8 mouse cellular contexts compared by ENCODE assay signal in genomic region chr7:19359299-19359891, GRCm38 (mm10). TPM values are rescaled to one million over a fixed set of nuclear protein-coding genes. Genes with fewer than 3 reads are reported as not detected.
DNase-seq lines count a peak whose midpoint lies in the region; ATAC-seq and TF ChIP-seq lines count a peak whose summit lies in the region.

Gene Cd3eap (minus strand): TSS chr7:19359483.
Gene Ppp1r13l (plus strand): TSS chr7:19359749.

- H3K4me2 ChIP-seq in embryonic facial prominence, embryonic 15.5 days (replicated peaks) = peak within 1 kb of the TSS; percentile 89
- peak within 1 kb of the TSS; percentile 98 for H3K4me2 ChIP-seq in kidney, embryonic 14.5 days (replicated peaks; ENCODE audit: low read depth, low read length)
- H3K4me2 ChIP-seq in limb, embryonic 14.5 days (replicated peaks; ENCODE audit: low read depth, low read length, severe bottlenecking) = peak within 1 kb of the TSS; percentile 97
- peak within 1 kb of the TSS; percentile 98 for H3K4me2 ChIP-seq in midbrain, embryonic 16.5 days (ENCODE audit: low read length)

- under 1% methylated on average over 31 of the region's 31 CpGs for WGBS in embryonic facial prominence, embryonic 15.5 days
- WGBS in heart, embryonic 10.5 days = under 1% methylated on average over 31 of the region's 31 CpGs
- WGBS in kidney, embryonic 14.5 days = under 1% methylated on average over 31 of the region's 31 CpGs
- under 1% methylated on average over 31 of the region's 31 CpGs for WGBS in limb, embryonic 14.5 days
- whole genome bisulfite sequencing in midbrain, embryonic 16.5 days = under 1% methylated on average over 31 of the region's 31 CpGs

- H3K79me2 ChIP-seq in C2C12 (ENCODE audit: control insufficient read depth, insufficient read depth) = peaks cover 44% of the 10 kb centered on the region

- DNase-seq in heart, embryonic 10.5 days (ENCODE audit: low spot score) = peak; percentile 94
- DNase-seq in limb, embryonic 14.5 days (ENCODE audit: low spot score) = peak; percentile 82
- DNase-seq in spleen, postnatal 14 days (ENCODE audit: low spot score in 2 of 2) = peak; percentile 53 to 74

- no peak for TF ChIP-seq CTCF in C2C12 (IDR thresholded peaks at IDR 0.05; ENCODE audit: control insufficient read depth, insufficient read depth, insufficient read length)
- TF ChIP-seq CTCF in bone marrow macrophage, adult 2 months (IDR thresholded peaks at IDR 0.05; ENCODE audit: low read depth, low read length) = no peak

- H3K9ac ChIP-seq in embryonic facial prominence, embryonic 15.5 days = peak within 1 kb of the TSS; percentile 51
- peak within 1 kb of the TSS; percentile 69 for H3K9ac ChIP-seq in kidney, embryonic 14.5 days (ENCODE audit: low read depth, low read length)
- peak within 1 kb of the TSS; percentile 66 for H3K9ac ChIP-seq in limb, embryonic 14.5 days (ENCODE audit: low read depth, low read length, severe bottlenecking)
- peak within 1 kb of the TSS; percentile 73 for H3K9ac ChIP-seq in midbrain, embryonic 16.5 days (ENCODE audit: low read depth, low read length)

- peak; percentile 76 for ATAC-seq in embryonic facial prominence, embryonic 15.5 days (ENCODE audit: insufficient number of reproducible peaks, low FRiP score, low TSS enrichment, low read depth)
- peak; percentile 63 for ATAC-seq in kidney, embryonic 14.5 days (ENCODE audit: low FRiP score, low TSS enrichment)
- ATAC-seq in limb, embryonic 14.5 days (ENCODE audit: low FRiP score, low read depth) = peak; percentile 80
- peak; percentile 85 for ATAC-seq in midbrain, embryonic 16.5 days

- H3K4me3 ChIP-seq in C2C12 (ENCODE audit: insufficient read depth, poor library complexity, severe bottlenecking) = peak within 1 kb of the TSS; percentile 61
- peak within 1 kb of the TSS; percentile 75 for H3K4me3 ChIP-seq in bone marrow macrophage, adult 2 months (ENCODE audit: insufficient read depth, low read length)
- peak within 1 kb of the TSS; percentile 75 for H3K4me3 ChIP-seq in embryonic facial prominence, embryonic 15.5 days (replicated peaks)
- peak within 1 kb of the TSS; percentile 73 for H3K4me3 ChIP-seq in heart, embryonic 10.5 days
- H3K4me3 ChIP-seq in kidney, embryonic 14.5 days (ENCODE audit: low read length) = peak within 1 kb of the TSS; percentile 82
- peak within 1 kb of the TSS; percentile 66 for H3K4me3 ChIP-seq in limb, embryonic 14.5 days (replicated peaks; ENCODE audit: low read length)
- H3K4me3 ChIP-seq in midbrain, embryonic 16.5 days (ENCODE audit: low read depth, low read length) = peak within 1 kb of the TSS; percentile 73

- H3K36me3 ChIP-seq in C2C12 (ENCODE audit: control insufficient read depth, insufficient read depth) = peaks cover 9% of the 10 kb centered on the region
- H3K36me3 ChIP-seq in embryonic facial prominence, embryonic 15.5 days = peaks cover 34% of the 10 kb centered on the region
- H3K36me3 ChIP-seq in heart, embryonic 10.5 days = peaks cover 34% of the 10 kb centered on the region
- peaks cover 27% of the 10 kb centered on the region for H3K36me3 ChIP-seq in kidney, embryonic 14.5 days (ENCODE audit: control insufficient read depth, insufficient read depth, low read length)
- H3K36me3 ChIP-seq in limb, embryonic 14.5 days (ENCODE audit: control insufficient read depth, insufficient read depth, low read length) = peaks cover 33% of the 10 kb centered on the region
- peaks cover 10% of the 10 kb centered on the region for H3K36me3 ChIP-seq in midbrain, embryonic 16.5 days (ENCODE audit: control insufficient read depth, insufficient read depth, low read length)

- H3K9me3 ChIP-seq in embryonic facial prominence, embryonic 15.5 days (replicated peaks) = no peaks in the 10 kb centered on the region
- no peaks in the 10 kb centered on the region for H3K9me3 ChIP-seq in heart, embryonic 10.5 days
- H3K9me3 ChIP-seq in kidney, embryonic 14.5 days (ENCODE audit: control insufficient read depth, low read length) = no peaks in the 10 kb centered on the region
- no peaks in the 10 kb centered on the region for H3K9me3 ChIP-seq in limb, embryonic 14.5 days (ENCODE audit: control insufficient read depth, low read length)
- H3K9me3 ChIP-seq in midbrain, embryonic 16.5 days (replicated peaks; ENCODE audit: control insufficient read depth, low read length, poor library complexity, severe bottlenecking) = no peaks in the 10 kb centered on the region

- H3K4me1 ChIP-seq in bone marrow macrophage, adult 2 months (ENCODE audit: control insufficient read depth, insufficient read depth, low read length) = peaks cover 19% of the 10 kb centered on the region
- H3K4me1 ChIP-seq in embryonic facial prominence, embryonic 15.5 days = peaks cover 49% of the 10 kb centered on the region
- peaks cover 59% of the 10 kb centered on the region for H3K4me1 ChIP-seq in heart, embryonic 10.5 days
- H3K4me1 ChIP-seq in kidney, embryonic 14.5 days (ENCODE audit: control insufficient read depth, insufficient read depth, low read length) = 0 out of 2 replicates have a peak, but pooled peaks cover 4% of the 10 kb centered on the region
- peaks cover 12% of the 10 kb centered on the region for H3K4me1 ChIP-seq in limb, embryonic 14.5 days (ENCODE audit: control insufficient read depth, insufficient read depth, low read length)
- peaks cover 12% of the 10 kb centered on the region for H3K4me1 ChIP-seq in midbrain, embryonic 16.5 days (ENCODE audit: control insufficient read depth, insufficient read depth, low read length)

- no peaks in the 10 kb centered on the region for H3K27me3 ChIP-seq in C2C12 (ENCODE audit: control insufficient read depth, insufficient read depth, insufficient read length)
- H3K27me3 ChIP-seq in embryonic facial prominence, embryonic 15.5 days = no peaks in the 10 kb centered on the region
- H3K27me3 ChIP-seq in heart, embryonic 10.5 days (ENCODE audit: insufficient read depth, poor library complexity, severe bottlenecking) = no peaks in the 10 kb centered on the region
- no peaks in the 10 kb centered on the region for H3K27me3 ChIP-seq in kidney, embryonic 14.5 days (ENCODE audit: control insufficient read depth, insufficient read depth, low read length)
- no peaks in the 10 kb centered on the region for H3K27me3 ChIP-seq in limb, embryonic 14.5 days (ENCODE audit: control insufficient read depth, insufficient read depth, low read length)
- no peaks in the 10 kb centered on the region for H3K27me3 ChIP-seq in midbrain, embryonic 16.5 days (ENCODE audit: control insufficient read depth, insufficient read depth, low read depth, low read length)

- TF ChIP-seq POLR2A in bone marrow macrophage, adult 2 months (IDR thresholded peaks at IDR 0.05; ENCODE audit: borderline replicate concordance, low read depth, low read length) = no peak
- TF ChIP-seq POLR2A in limb, embryonic 14.5 days (IDR thresholded peaks at IDR 0.05; ENCODE audit: borderline replicate concordance, extremely low read depth, insufficient read depth, insufficient read length) = 0 out of 2 replicates have a peak, but pooled peaks have one; percentile 60

- peak within 1 kb of the TSS; percentile 75 for H3ac ChIP-seq in C2C12 (ENCODE audit: control insufficient read depth, insufficient read length, low read depth)

- peaks cover 15% of the 10 kb centered on the region for H3K79me3 ChIP-seq in C2C12 (ENCODE audit: low read depth)

- H3K27ac ChIP-seq in bone marrow macrophage, adult 2 months (ENCODE audit: insufficient read depth, low read depth, low read length) = peak within 1 kb of the TSS; percentile 72
- H3K27ac ChIP-seq in embryonic facial prominence, embryonic 15.5 days (replicated peaks) = peak within 1 kb of the TSS; percentile 87
- H3K27ac ChIP-seq in heart, embryonic 10.5 days = peak within 1 kb of the TSS; percentile 92
- H3K27ac ChIP-seq in kidney, embryonic 14.5 days (ENCODE audit: low read depth, low read length) = peak within 1 kb of the TSS; percentile 59
- peak within 1 kb of the TSS; percentile 40 for H3K27ac ChIP-seq in limb, embryonic 14.5 days (replicated peaks; ENCODE audit: low read depth, low read length)
- H3K27ac ChIP-seq in midbrain, embryonic 16.5 days (ENCODE audit: low read length) = peak within 1 kb of the TSS; percentile 72

TF ChIP-seq in C2C12, 6 proteins besides CTCF, POLR2A, EP300 and RAD21:
- TF ChIP-seq CEBPB (IDR thresholded peaks at IDR 0.05; ENCODE audit: low read depth) = no peak
- no peak for TF ChIP-seq MYOG (IDR thresholded peaks at IDR 0.05; ENCODE audit: control insufficient read depth, extremely low read depth, insufficient read length)
- no peak for TF ChIP-seq FOSL1 (IDR thresholded peaks at IDR 0.05; ENCODE audit: insufficient read depth, low read length, poor library complexity, severe bottlenecking)
- TF ChIP-seq USF1 (IDR thresholded peaks at IDR 0.05; ENCODE audit: low read depth) = peak; percentile 80
- no peak for TF ChIP-seq MYOD1 (IDR thresholded peaks at IDR 0.05; ENCODE audit: control insufficient read depth, insufficient read length, low read depth)
- TF ChIP-seq MAX (IDR thresholded peaks at IDR 0.05) = peak; percentile 95

RNA-seq across cellular contexts. Expression of gene Cd3eap, which starts in this region (rescaled TPM):
- 25.6 TPM for polyA plus RNA-seq in C2C12 (2012; fragmentation: generic; extraction: Trizol)
- polyA plus RNA-seq in bone marrow macrophage, adult 2 months (2012; ENCODE audit: insufficient read depth, insufficient read length, missing spikeins) = 7.8 and 8.4 TPM in 2 replicates
- 30.4 and 32.0 TPM in 2 replicates for polyA plus RNA-seq in embryonic facial prominence, embryonic 15.5 days (2015; fragmentation: Nextera tagmentation; extraction: Ambion mirVana)
- 23.2 and 27.8 TPM in 2 replicates for polyA plus RNA-seq in heart, embryonic 10.5 days (2016; fragmentation: Nextera tagmentation; extraction: Ambion mirVana)
- 21.9 and 26.8 TPM in 2 replicates for polyA plus RNA-seq in kidney, embryonic 14.5 days (2014; fragmentation: Nextera tagmentation; extraction: Ambion mirVana)
- polyA plus RNA-seq in limb, embryonic 14.5 days (2012; rRNA removed) = 13.7 and 19.4 TPM in 2 replicates
- 25.2 and 28.7 TPM in 2 replicates for polyA plus RNA-seq in limb, embryonic 14.5 days (2014; fragmentation: Nextera tagmentation; extraction: Ambion mirVana)
- 24.1 and 24.6 TPM in 2 replicates for polyA plus RNA-seq in midbrain, embryonic 16.5 days (2015; fragmentation: Nextera tagmentation; extraction: Ambion mirVana)

RNA-seq across cellular contexts. Expression of gene Ppp1r13l, which starts in this region (rescaled TPM):
- 21.5 TPM for polyA plus RNA-seq in C2C12 (2012; fragmentation: generic; extraction: Trizol)
- 1.6 and 4.0 TPM in 2 replicates for polyA plus RNA-seq in bone marrow macrophage, adult 2 months (2012; ENCODE audit: insufficient read depth, insufficient read length, missing spikeins)
- polyA plus RNA-seq in embryonic facial prominence, embryonic 15.5 days (2015; fragmentation: Nextera tagmentation; extraction: Ambion mirVana) = 17.2 and 22.7 TPM in 2 replicates
- 12.0 and 16.2 TPM in 2 replicates for polyA plus RNA-seq in heart, embryonic 10.5 days (2016; fragmentation: Nextera tagmentation; extraction: Ambion mirVana)
- 5.4 and 7.8 TPM in 2 replicates for polyA plus RNA-seq in kidney, embryonic 14.5 days (2014; fragmentation: Nextera tagmentation; extraction: Ambion mirVana)
- polyA plus RNA-seq in limb, embryonic 14.5 days (2012; rRNA removed) = 33.8 and 39.3 TPM in 2 replicates
- 15.3 and 16.8 TPM in 2 replicates for polyA plus RNA-seq in limb, embryonic 14.5 days (2014; fragmentation: Nextera tagmentation; extraction: Ambion mirVana)
- polyA plus RNA-seq in midbrain, embryonic 16.5 days (2015; fragmentation: Nextera tagmentation; extraction: Ambion mirVana) = 2.0 and 2.8 TPM in 2 replicates

Comparison
In these comparisons a context has a peak if more than half of its experiments do, and no peak if none do; other contexts are left out.
1. Peak in every context shown above with its lines: DNase-seq, ATAC-seq, H3K4me3 ChIP-seq and H3K27ac ChIP-seq.
2. H3K27ac ChIP-seq: peak in every context shown above with its lines; median percentile 92 in heart, embryonic 10.5 days; 87 in embryonic facial prominence, embryonic 15.5 days; 72 in bone marrow macrophage, adult 2 months; 72 in midbrain, embryonic 16.5 days; 59 in kidney, embryonic 14.5 days; 40 in limb, embryonic 14.5 days.